Mouse (Mus musculus) ES-Bruce4 (cell line): ENCODE measurements around the gene Dbnl.

ENCODE experiments used
- CTCF ChIP-seq: IDR thresholded peaks from one replicate; pipeline ENCODE4 v1.8.1; 2011; ENCODE audit warnings: low read depth, low read length
- EP300 ChIP-seq: IDR thresholded peaks from 2 replicates; pipeline ENCODE4 v1.6.1; 2011; ENCODE audit warnings: low read depth, low read length; ENCODE audit not compliant: insufficient read depth
- POLR2A ChIP-seq: IDR thresholded peaks from one replicate; pipeline ENCODE4 v1.8.1; 2011; ENCODE audit warnings: low read length; ENCODE audit not compliant: insufficient read depth

- TF ChIP-seq CTCF (no peak), EP300 (no peak), POLR2A (no peak)
Observed at GRCm38 (mm10) chr11:5787671-5788055, 625 bp upstream of the Dbnl start.
